Comparison of ENCODE assay signal across 8 mouse cellular contexts in genomic region chr2:94265221-94266191, GRCm38 (mm10).
DNase-seq lines count a peak whose midpoint lies in the region; ATAC-seq and TF ChIP-seq lines count a peak whose summit lies in the region.

No protein-coding gene starts in this region.

- peak overlapping the region; percentile 57 for H3K27ac ChIP-seq in heart, adult 2 months
- H3K27ac ChIP-seq in liver, embryonic 15.5 days (replicated peaks) = no peak overlapping the region
- peak overlapping the region; percentile 79 for H3K27ac ChIP-seq in neural tube, embryonic 14.5 days (ENCODE audit: low read depth, low read length)

- TF ChIP-seq EP300 in heart, adult 2 months (IDR thresholded peaks at IDR 0.05; ENCODE audit: insufficient read depth, low read depth, low read length) = no peak

- peak overlapping the region; percentile 36 for H3K4me3 ChIP-seq in heart, adult 2 months
- H3K4me3 ChIP-seq in liver, embryonic 15.5 days (replicated peaks) = no peak overlapping the region
- peak overlapping the region; percentile 32 for H3K4me3 ChIP-seq in neural tube, embryonic 14.5 days (ENCODE audit: low read depth, low read length)

- H3K36me3 ChIP-seq in heart, adult 2 months (ENCODE audit: control insufficient read depth, insufficient read depth, low read length) = no peaks in the 10 kb centered on the region
- H3K36me3 ChIP-seq in liver, embryonic 15.5 days (replicated peaks) = no peaks in the 10 kb centered on the region
- H3K36me3 ChIP-seq in neural tube, embryonic 14.5 days (ENCODE audit: control insufficient read depth, insufficient read depth, low read length) = no peaks in the 10 kb centered on the region

- H3K27me3 ChIP-seq in heart, adult 2 months (ENCODE audit: control insufficient read depth, insufficient read depth, low read length) = no peaks in the 10 kb centered on the region
- H3K27me3 ChIP-seq in liver, embryonic 15.5 days = peaks cover 60% of the 10 kb centered on the region
- no peaks in the 10 kb centered on the region for H3K27me3 ChIP-seq in neural tube, embryonic 14.5 days (ENCODE audit: control insufficient read depth, insufficient read depth, low read length)

- no peak for TF ChIP-seq POLR2A in heart, adult 2 months (IDR thresholded peaks at IDR 0.05; ENCODE audit: insufficient read depth, low read depth, low read length)

- peak overlapping the region; percentile 24; the same call in 1 of the 2 replicates for H3K9ac ChIP-seq in heart, adult 2 months (ENCODE audit: low read depth, low read length)
- H3K9ac ChIP-seq in liver, embryonic 15.5 days = no peak overlapping the region
- peak overlapping the region; percentile 34 for H3K9ac ChIP-seq in neural tube, embryonic 14.5 days (replicated peaks; ENCODE audit: low read depth, low read length)

- no peaks in the 10 kb centered on the region for H3K9me3 ChIP-seq in liver, embryonic 15.5 days (replicated peaks)
- H3K9me3 ChIP-seq in neural tube, embryonic 14.5 days (ENCODE audit: control insufficient read depth, low read length) = no peaks in the 10 kb centered on the region

- H3K79me2 ChIP-seq in heart, adult 2 months (replicated peaks; ENCODE audit: control insufficient read depth, insufficient read depth, low read length) = no peaks in the 10 kb centered on the region

- peak overlapping the region; percentile 29 for H3K4me2 ChIP-seq in liver, embryonic 15.5 days
- peak overlapping the region; percentile 59 for H3K4me2 ChIP-seq in neural tube, embryonic 14.5 days (ENCODE audit: low read depth, low read length)

- no peak for ATAC-seq in liver, embryonic 15.5 days (ENCODE audit: insufficient read depth)
- ATAC-seq in neural tube, embryonic 14.5 days (ENCODE audit: low read depth) = peak; percentile 79

- H3K4me1 ChIP-seq in heart, adult 2 months (ENCODE audit: control insufficient read depth, insufficient read depth, low read length) = peaks cover 4% of the 10 kb centered on the region
- 0 out of 2 replicates have a peak, but pooled peaks cover 4% of the 10 kb centered on the region for H3K4me1 ChIP-seq in liver, embryonic 15.5 days (replicated peaks)
- peaks cover 20% of the 10 kb centered on the region; the same call in 1 of the 2 replicates for H3K4me1 ChIP-seq in neural tube, embryonic 14.5 days (ENCODE audit: control insufficient read depth, insufficient read depth, low read length)

- 6% methylated on average over 16 of the region's 16 CpGs for WGBS in heart, adult 2 months
- 5% methylated on average over 16 of the region's 16 CpGs for WGBS in liver, embryonic 15.5 days (ENCODE audit: insufficient replicate concordance)
- WGBS in neural tube, embryonic 14.5 days = 1% methylated on average over 16 of the region's 16 CpGs

- intact Hi-C loops in heart, adult 2 months (cut with DNase I) = no loop called here

- no peak for TF ChIP-seq CTCF in heart, adult 2 months (IDR thresholded peaks at IDR 0.05)

- DNase-seq in adrenal gland, adult (ENCODE audit: inconsistent age in 2 of 2, low spot score in 1 of 2) = peak; percentile 70 to 84
- DNase-seq in adrenal gland, adult 8-10 months = no peak
- peak; percentile 69 for DNase-seq in cerebellum, adult 9-11 months
- DNase-seq in heart, adult 2 months = peak; percentile 49 to 56
- DNase-seq in kidney, adult 18-20 months = peak; percentile 55
- no peak for DNase-seq in thymus, adult 18-20 months

Comparison
In these comparisons a context has a peak if more than half of its experiments do, and no peak if none do; other contexts are left out.
1. DNase-seq: peak in adrenal gland, adult (2 of 2), cerebellum, adult 9-11 months (single experiment), heart, adult 2 months (2 of 2) and kidney, adult 18-20 months (single experiment); none in adrenal gland, adult 8-10 months (single experiment) and thymus, adult 18-20 months (0 of 2).